Mouse (Mus musculus) heart, adult 2 months (tissue): ENCODE data around the gene Pcbp4. TPM values are rescaled to one million over a fixed set of nuclear protein-coding genes. Genes with fewer than 3 reads are reported as not detected.

Experiments used
- DNase-seq, 2 experiments: peaks; one replicate each; pipeline ENCODE4 v3.0.0; 2021
- H3K27ac ChIP-seq: fragments of 200-600 bp; 2 replicates; pipeline ENCODE4 v1.8.1; 2022
- H3K27me3 ChIP-seq: fragments of 200-500 bp; 2 replicates; pipeline ENCODE4 v1.6.1; 2012; ENCODE audit warnings: mild to moderate bottlenecking, low read length, inconsistent platforms, mixed read lengths; ENCODE audit not compliant: control insufficient read depth, insufficient read depth
- H3K36me3 ChIP-seq: fragments of 200-500 bp; 2 replicates; pipeline ENCODE4 v1.6.1; 2012; ENCODE audit warnings: low read length, inconsistent platforms; ENCODE audit not compliant: control insufficient read depth, insufficient read depth
- H3K4me1 ChIP-seq: fragments of 200-500 bp; 2 replicates; pipeline ENCODE4 v1.6.1; 2011; ENCODE audit warnings: low read length; ENCODE audit not compliant: control insufficient read depth, insufficient read depth
- H3K4me3 ChIP-seq: fragments of 200-600 bp; 2 replicates; pipeline ENCODE4 v1.8.1; 2022
- H3K79me2 ChIP-seq: fragments of 200-500 bp; replicated peaks from 2 replicates; pipeline ENCODE4 v1.6.1; 2012; ENCODE audit warnings: mild to moderate bottlenecking, inconsistent platforms, low read length, moderate library complexity, mixed read lengths; ENCODE audit not compliant: control insufficient read depth, insufficient read depth
- H3K9ac ChIP-seq: fragments of 200-500 bp; 2 replicates; pipeline ENCODE4 v1.6.1; 2012; ENCODE audit warnings: low read depth, mild to moderate bottlenecking, control low read depth, inconsistent platforms, low read length, mixed read lengths
- CTCF ChIP-seq: fragments of 200-600 bp; IDR thresholded peaks from 2 replicates; pipeline ENCODE4 v1.8.1; 2022; ENCODE audit warnings: antibody characterized with exemption, mild to moderate bottlenecking, moderate library complexity
- EP300 ChIP-seq: fragments of 200-500 bp; IDR thresholded peaks from 2 replicates; pipeline ENCODE4 v1.6.1; 2011; ENCODE audit warnings: low read depth, low read length, control low read depth; ENCODE audit not compliant: insufficient read depth
- POLR2A ChIP-seq: fragments of 200-500 bp; IDR thresholded peaks from 2 replicates; pipeline ENCODE4 v1.6.1; 2011; ENCODE audit warnings: mild to moderate bottlenecking, low read depth, low read length, control low read depth; ENCODE audit not compliant: insufficient read depth
- WGBS: fragments of 180-500 bp; shearing (Covaris S2); methylation state at CpG from one replicate; pipeline ENCODE4 v1.1.7; 2018; 5-methylcytosine and 5-hydroxymethylcytosine counted together
- intact Hi-C: fragments of 180-260 bp; cut with DNase I; formaldehyde crosslinking; loops from one replicate; pipeline ENCODE4 v1.15.1; 2025
- polyA plus RNA-seq: library from polyadenylated mRNA; depleted of rRNA; stranded (reverse); fragments of >200 nt; gene quantifications from 2 replicates; pipeline ENCODE4 v1.2.3, GENCODE M21; 2012
- total RNA-seq, 2 experiments: library from RNA; stranded (reverse); gene quantifications; 2 replicates each; pipeline ENCODE4 v1.2.3; 2021

The Pcbp4 gene
- total and polyA plus RNA-seq, 3 experiments = 70.0 to 92.8 (median 74.6) TPM

DNA sequence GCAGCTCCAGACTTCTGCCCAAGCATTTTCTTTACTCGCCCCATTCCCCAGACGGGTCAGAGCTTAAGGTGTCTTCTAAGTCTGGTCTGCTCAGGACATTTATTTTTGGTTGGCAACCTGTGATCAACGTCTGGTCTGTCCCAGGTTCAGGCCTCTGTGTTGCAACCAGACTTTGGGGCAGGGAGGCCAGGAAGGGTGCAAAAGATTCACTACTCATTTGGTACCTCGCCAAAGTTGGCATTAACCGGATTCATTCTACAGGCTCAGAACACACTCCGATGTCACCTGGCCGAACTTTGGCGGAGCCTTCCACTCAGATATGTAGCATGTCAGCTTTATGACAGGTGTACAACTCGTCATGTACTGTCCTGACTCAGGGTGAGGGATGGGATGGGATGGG, 5.1 kb upstream of the Pcbp4 start:
- H3K79me2 ChIP-seq = no peaks in the 10 kb centered on the region
- intact Hi-C loops = loop anchor here (1.0 kb wide), 1 partner anchor 28 kb away; the partner anchor contains the start of gene Parp3
- no peak for DNase-seq
- H3K27me3 ChIP-seq = no peaks in the 10 kb centered on the region
- WGBS = 24% methylated on average over 9 of the region's 9 CpGs
- H3K9ac ChIP-seq = peak overlapping the region; percentile 23
- TF ChIP-seq POLR2A (no peak), CTCF (no peak), EP300 (no peak)
- H3K27ac ChIP-seq = peak overlapping the region; percentile 95
- peak overlapping the region; percentile 80 for H3K4me3 ChIP-seq
- H3K36me3 ChIP-seq = no peaks in the 10 kb centered on the region
- H3K4me1 ChIP-seq = peaks cover 10% of the 10 kb centered on the region

DNA sequence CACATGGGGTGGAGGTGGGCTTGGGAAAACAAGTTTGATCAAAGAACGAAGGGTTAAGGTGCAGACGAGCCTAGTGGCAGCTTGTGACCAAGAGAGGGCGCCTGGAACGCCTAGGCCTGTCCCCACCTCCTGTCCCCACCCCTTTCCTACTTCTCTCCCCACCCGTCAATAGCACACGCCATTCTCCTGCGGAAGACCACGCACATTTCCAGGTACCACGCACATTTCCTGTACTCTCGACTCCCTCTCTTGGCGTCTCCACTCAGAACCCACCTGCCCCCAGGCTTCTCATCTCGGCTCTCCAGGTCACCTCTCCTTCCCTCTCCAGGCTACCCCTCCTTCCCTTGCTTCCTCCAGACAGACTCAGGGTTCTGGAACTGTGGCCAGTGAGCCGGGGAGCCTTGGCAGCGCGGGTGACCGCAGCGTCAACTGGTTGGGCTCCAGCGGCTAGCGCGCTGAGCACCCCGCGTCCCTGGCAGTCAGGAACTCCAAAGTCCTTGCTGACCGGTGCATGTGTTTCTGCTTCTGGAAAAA, 4.5 kb upstream of the Pcbp4 start:
- Histone ChIP-seq H3K4me1 (peaks cover 11% of the 10 kb centered on the region), H3K36me3 (no peaks in the 10 kb centered on the region), H3K9ac (peak overlapping the region; percentile 60), H3K27ac (peak overlapping the region; percentile 95), H3K4me3 (peak overlapping the region; percentile 80), H3K79me2 (no peaks in the 10 kb centered on the region), H3K27me3 (no peaks in the 10 kb centered on the region)
- intact Hi-C loops = loop anchor here (1.0 kb wide), 1 partner anchor 28 kb away; the partner anchor contains the start of gene Parp3
- WGBS = under 1% methylated on average over 23 of the region's 23 CpGs
- TF ChIP-seq POLR2A (peak; percentile 95), EP300 (peak; percentile 72; the same call in 1 of the 2 replicates), CTCF (peak; percentile 93)
- peak; percentile 84 to 89 for DNase-seq

- intact Hi-C loops = no loop called here
Observed at GRCm38 (mm10) chr9:106449947-106450346, 3.1 kb upstream of the Pcbp4 start.

GRCm38 (mm10) chr9:106450661-106451060, 2.4 kb upstream of the Pcbp4 start:
- intact Hi-C loops = no loop called here
- Histone ChIP-seq H3K79me2 (no peaks in the 10 kb centered on the region), H3K27ac (peak overlapping the region; percentile 33; the same call in 1 of the 2 replicates), H3K4me1 (peaks cover 16% of the 10 kb centered on the region), H3K4me3 (no peak overlapping the region), H3K9ac (no peak overlapping the region), H3K27me3 (no peaks in the 10 kb centered on the region), H3K36me3 (no peaks in the 10 kb centered on the region)
- TF ChIP-seq POLR2A (no peak), EP300 (no peak), CTCF (no peak)
- WGBS = 32% methylated on average over 9 of the region's 9 CpGs
- peak; percentile 62 to 66 for DNase-seq

More at GRCm38 (mm10) chr9:106449947-106450346, 3.1 kb upstream of the Pcbp4 start:
- peaks cover 16% of the 10 kb centered on the region for H3K4me1 ChIP-seq
- no peaks in the 10 kb centered on the region for H3K27me3 ChIP-seq
- no peak overlapping the region for H3K4me3 ChIP-seq
- no peak overlapping the region for H3K9ac ChIP-seq
- 84% methylated on average over 8 of the region's 8 CpGs for WGBS
- no peaks in the 10 kb centered on the region for H3K79me2 ChIP-seq
- DNase-seq = no peak
- H3K27ac ChIP-seq = peak overlapping the region; percentile 33; the same call in 1 of the 2 replicates
- no peaks in the 10 kb centered on the region for H3K36me3 ChIP-seq
- TF ChIP-seq POLR2A = no peak
- TF ChIP-seq CTCF = no peak
- no peak for TF ChIP-seq EP300

- Histone ChIP-seq H3K4me1 (peaks cover 16% of the 10 kb centered on the region), H3K79me2 (no peaks in the 10 kb centered on the region), H3K36me3 (no peaks in the 10 kb centered on the region), H3K4me3 (no peak overlapping the region), H3K27ac (no peak overlapping the region; the same call in none of the 2 replicates), H3K27me3 (no peaks in the 10 kb centered on the region), H3K9ac (no peak overlapping the region)
- no peak for DNase-seq
- intact Hi-C loops = no loop called here
- 82% methylated on average over 11 of the region's 11 CpGs for WGBS
- TF ChIP-seq EP300 = no peak
- TF ChIP-seq POLR2A = no peak
- no peak for TF ChIP-seq CTCF
Observed at GRCm38 (mm10) chr9:106451298-106451697, 1.8 kb upstream of the Pcbp4 start.

DNA sequence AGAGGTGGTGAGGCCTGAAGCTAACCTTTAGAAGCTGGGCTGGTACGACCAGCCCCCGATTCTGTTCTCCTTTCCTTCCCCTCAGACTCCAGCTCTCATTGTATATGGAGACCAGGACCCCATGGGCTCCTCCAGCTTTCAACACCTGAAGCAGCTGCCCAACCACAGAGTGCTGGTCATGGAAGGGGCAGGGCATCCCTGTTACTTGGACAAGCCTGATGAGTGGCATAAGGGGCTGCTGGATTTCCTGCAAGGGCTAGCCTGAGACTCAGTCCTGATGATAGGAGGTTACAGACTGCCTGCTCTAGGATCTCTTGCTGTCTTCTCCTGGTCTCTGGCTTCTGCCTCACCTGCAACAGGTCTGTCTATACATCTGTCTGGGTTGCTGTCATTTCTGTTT, 1.2 kb upstream of the Pcbp4 start:
- intact Hi-C loops = no loop called here
- Histone ChIP-seq H3K27ac (no peak overlapping the region), H3K27me3 (no peaks in the 10 kb centered on the region), H3K9ac (no peak overlapping the region), H3K79me2 (no peaks in the 10 kb centered on the region), H3K36me3 (no peaks in the 10 kb centered on the region), H3K4me1 (peaks cover 16% of the 10 kb centered on the region), H3K4me3 (no peak overlapping the region)
- no peak for TF ChIP-seq EP300
- TF ChIP-seq POLR2A = no peak
- TF ChIP-seq CTCF = no peak
- WGBS = 73% methylated on average over 2 of the region's 2 CpGs
- DNase-seq = no peak
